Mouse (Mus musculus): ENCODE measurements around the gene Nhsl2. TPM values are rescaled to one million over a fixed set of nuclear protein-coding genes. Genes with fewer than 3 reads are reported as not detected.

The Nhsl2 gene
- polyA plus RNA-seq, 1 experiment from 2014 or later: 14.8 TPM

GRCm38 (mm10) chrX:101993841-101994571, 144.8 kb downstream of the Nhsl2 start:
- no peak for ATAC-seq (replicated peaks; ENCODE audit: insufficient number of reproducible peaks, low FRiP score, low TSS enrichment, low read depth)
- no peaks in the 10 kb centered on the region; the same call in 1 of the 2 replicates for H3K27me3 ChIP-seq (ENCODE audit: control insufficient read depth, insufficient read depth, low read length)
- WGBS: 30% methylated on average over 12 of the region's 12 CpGs

GRCm38 (mm10) chrX:101996726-101997125, 147.5 kb downstream of the Nhsl2 start:
- Histone ChIP-seq H3K4me1 (ENCODE audit: control insufficient read depth, insufficient read depth, low read length) (no peaks in the 10 kb centered on the region), H3K4me2 (ENCODE audit: low read depth, low read length) (no peak overlapping the region), H3K27ac (replicated peaks; ENCODE audit: low read depth, low read length) (no peak overlapping the region), H3K9me3 (replicated peaks; ENCODE audit: control insufficient read depth, low read length) (no peaks in the 10 kb centered on the region), H3K4me3 (ENCODE audit: low read depth, low read length) (no peak overlapping the region), H3K27me3 (ENCODE audit: control insufficient read depth, insufficient read depth, low read length) (no peaks in the 10 kb centered on the region; the same call in 1 of the 2 replicates), H3K36me3 (replicated peaks; ENCODE audit: control insufficient read depth, insufficient read depth, low read depth, low read length) (no peaks in the 10 kb centered on the region), H3K9ac (replicated peaks; ENCODE audit: low read length) (no peak overlapping the region)
- DNase-seq (ENCODE audit: low spot score) (no peak), ATAC-seq (replicated peaks; ENCODE audit: insufficient number of reproducible peaks, low FRiP score, low TSS enrichment, low read depth) (no peak)
- WGBS: 90% methylated on average over 2 of the region's 2 CpGs

More at GRCm38 (mm10) chrX:101993841-101994571, 144.8 kb downstream of the Nhsl2 start:
- H3K9me3 ChIP-seq (replicated peaks; ENCODE audit: control insufficient read depth, low read length): no peaks in the 10 kb centered on the region
- no peak overlapping the region for H3K27ac ChIP-seq (replicated peaks; ENCODE audit: low read depth, low read length)
- H3K4me3 ChIP-seq (ENCODE audit: low read depth, low read length): no peak overlapping the region
- H3K36me3 ChIP-seq (replicated peaks; ENCODE audit: control insufficient read depth, insufficient read depth, low read depth, low read length): no peaks in the 10 kb centered on the region
- H3K4me1 ChIP-seq (ENCODE audit: control insufficient read depth, insufficient read depth, low read length): no peaks in the 10 kb centered on the region
- no peak overlapping the region for H3K4me2 ChIP-seq (ENCODE audit: low read depth, low read length)
- no peak overlapping the region for H3K9ac ChIP-seq (replicated peaks; ENCODE audit: low read length)
- DNase-seq (ENCODE audit: low spot score): peak; percentile 66

- ATAC-seq (replicated peaks; ENCODE audit: insufficient number of reproducible peaks, low FRiP score, low TSS enrichment, low read depth) (peak; percentile 70), DNase-seq (ENCODE audit: low spot score) (no peak)
- Histone ChIP-seq H3K36me3 (replicated peaks; ENCODE audit: control insufficient read depth, insufficient read depth, low read depth, low read length) (no peaks in the 10 kb centered on the region), H3K27ac (replicated peaks; ENCODE audit: low read depth, low read length) (no peak overlapping the region), H3K9me3 (replicated peaks; ENCODE audit: control insufficient read depth, low read length) (no peaks in the 10 kb centered on the region), H3K4me2 (ENCODE audit: low read depth, low read length) (peak overlapping the region; percentile 57), H3K4me1 (ENCODE audit: control insufficient read depth, insufficient read depth, low read length) (no peaks in the 10 kb centered on the region; the same call in 1 of the 2 replicates), H3K4me3 (ENCODE audit: low read depth, low read length) (0 out of 2 replicates have a peak overlapping the region, but pooled peaks have one; percentile 3), H3K27me3 (ENCODE audit: control insufficient read depth, insufficient read depth, low read length) (peaks cover 2% of the 10 kb centered on the region), H3K9ac (replicated peaks; ENCODE audit: low read length) (no peak overlapping the region)
- WGBS: 21% methylated on average over 20 of the region's 20 CpGs
These were observed 154.6 kb downstream of the Nhsl2 start for GRCm38 (mm10) chrX:102003632-102004315.

GRCm38 (mm10) chrX:102004370-102004769, 155.2 kb downstream of the Nhsl2 start:
- no peak overlapping the region for H3K27ac ChIP-seq (replicated peaks; ENCODE audit: low read depth, low read length)
- H3K9me3 ChIP-seq (replicated peaks; ENCODE audit: control insufficient read depth, low read length): no peaks in the 10 kb centered on the region
- H3K4me1 ChIP-seq (ENCODE audit: control insufficient read depth, insufficient read depth, low read length): no peaks in the 10 kb centered on the region; the same call in 1 of the 2 replicates
- ATAC-seq (replicated peaks; ENCODE audit: insufficient number of reproducible peaks, low FRiP score, low TSS enrichment, low read depth) (0 out of 2 replicates have a peak, but pooled peaks have one; percentile 16), DNase-seq (ENCODE audit: low spot score) (no peak)
- H3K9ac ChIP-seq (replicated peaks; ENCODE audit: low read length): no peak overlapping the region
- WGBS: 13% methylated on average over 7 of the region's 7 CpGs
- peak overlapping the region; percentile 3; the same call in 1 of the 2 replicates for H3K4me3 ChIP-seq (ENCODE audit: low read depth, low read length)
- H3K36me3 ChIP-seq (replicated peaks; ENCODE audit: control insufficient read depth, insufficient read depth, low read depth, low read length): no peaks in the 10 kb centered on the region
- peaks cover 2% of the 10 kb centered on the region for H3K27me3 ChIP-seq (ENCODE audit: control insufficient read depth, insufficient read depth, low read length)
- peak overlapping the region; percentile 57 for H3K4me2 ChIP-seq (ENCODE audit: low read depth, low read length)

- no peaks in the 10 kb centered on the region for H3K9me3 ChIP-seq (replicated peaks; ENCODE audit: control insufficient read depth, low read length)
- H3K27ac ChIP-seq (replicated peaks; ENCODE audit: low read depth, low read length): no peak overlapping the region
- H3K4me2 ChIP-seq (ENCODE audit: low read depth, low read length): peak overlapping the region; percentile 57
- H3K4me3 ChIP-seq (ENCODE audit: low read depth, low read length): peak overlapping the region; percentile 18; the same call in 1 of the 2 replicates
- peaks cover 2% of the 10 kb centered on the region for H3K27me3 ChIP-seq (ENCODE audit: control insufficient read depth, insufficient read depth, low read length)
- no peaks in the 10 kb centered on the region for H3K36me3 ChIP-seq (replicated peaks; ENCODE audit: control insufficient read depth, insufficient read depth, low read depth, low read length)
- peak overlapping the region; percentile 37 for H3K9ac ChIP-seq (replicated peaks; ENCODE audit: low read length)
- ATAC-seq (replicated peaks; ENCODE audit: insufficient number of reproducible peaks, low FRiP score, low TSS enrichment, low read depth) (peak; percentile 80; the same call in 1 of the 2 replicates), DNase-seq (ENCODE audit: low spot score) (peak; percentile 48)
- no peaks in the 10 kb centered on the region; the same call in 1 of the 2 replicates for H3K4me1 ChIP-seq (ENCODE audit: control insufficient read depth, insufficient read depth, low read length)
- WGBS: 18% methylated on average over 10 of the region's 10 CpGs
These were observed 156.0 kb downstream of the Nhsl2 start for GRCm38 (mm10) chrX:102005141-102005641.

- Histone ChIP-seq H3K36me3 (replicated peaks; ENCODE audit: control insufficient read depth, insufficient read depth, low read depth, low read length) (no peaks in the 10 kb centered on the region), H3K4me3 (ENCODE audit: low read depth, low read length) (no peak overlapping the region), H3K9me3 (replicated peaks; ENCODE audit: control insufficient read depth, low read length) (no peaks in the 10 kb centered on the region), H3K27me3 (ENCODE audit: control insufficient read depth, insufficient read depth, low read length) (peaks cover 2% of the 10 kb centered on the region), H3K9ac (replicated peaks; ENCODE audit: low read length) (no peak overlapping the region), H3K4me1 (ENCODE audit: control insufficient read depth, insufficient read depth, low read length) (no peaks in the 10 kb centered on the region; the same call in 1 of the 2 replicates), H3K4me2 (ENCODE audit: low read depth, low read length) (no peak overlapping the region), H3K27ac (replicated peaks; ENCODE audit: low read depth, low read length) (no peak overlapping the region)
- 55% methylated on average over 2 of the region's 2 CpGs for WGBS
- DNase-seq (ENCODE audit: low spot score): no peak
- no peak for ATAC-seq (replicated peaks; ENCODE audit: insufficient number of reproducible peaks, low FRiP score, low TSS enrichment, low read depth)
These were observed 158.8 kb downstream of the Nhsl2 start for GRCm38 (mm10) chrX:102007935-102008334.

- ATAC-seq (replicated peaks; ENCODE audit: insufficient number of reproducible peaks, low FRiP score, low TSS enrichment, low read depth) (no peak), DNase-seq (ENCODE audit: low spot score) (no peak)
- no peak overlapping the region for H3K4me3 ChIP-seq (ENCODE audit: low read depth, low read length)
- H3K4me2 ChIP-seq (ENCODE audit: low read depth, low read length): no peak overlapping the region
- no peaks in the 10 kb centered on the region for H3K27me3 ChIP-seq (ENCODE audit: control insufficient read depth, insufficient read depth, low read length)
- no peaks in the 10 kb centered on the region for H3K36me3 ChIP-seq (replicated peaks; ENCODE audit: control insufficient read depth, insufficient read depth, low read depth, low read length)
- WGBS: 39% methylated on average over 9 of the region's 9 CpGs
- H3K4me1 ChIP-seq (ENCODE audit: control insufficient read depth, insufficient read depth, low read length): no peaks in the 10 kb centered on the region
- H3K9ac ChIP-seq (replicated peaks; ENCODE audit: low read length): no peak overlapping the region
- no peaks in the 10 kb centered on the region for H3K9me3 ChIP-seq (replicated peaks; ENCODE audit: control insufficient read depth, low read length)
- H3K27ac ChIP-seq (replicated peaks; ENCODE audit: low read depth, low read length): no peak overlapping the region
These were observed 168.2 kb downstream of the Nhsl2 start for GRCm38 (mm10) chrX:102017213-102017923.

Data from embryonic facial prominence, embryonic 11.5 days (tissue).